Mouse (Mus musculus): Measurements from ENCODE around the gene St3gal2.
"Not testable (repeated sequence)": the region's sequence is repeated elsewhere in the genome, so short reads cannot be mapped to it uniquely, and the experiment has no call there.

The St3gal2 gene

GRCm38 (mm10) chr8:110911576-110912570 lies 7.8 kb upstream of the St3gal2 start:
- DNase-seq (ENCODE audit: low read depth, low spot score), result no peak

DNA sequence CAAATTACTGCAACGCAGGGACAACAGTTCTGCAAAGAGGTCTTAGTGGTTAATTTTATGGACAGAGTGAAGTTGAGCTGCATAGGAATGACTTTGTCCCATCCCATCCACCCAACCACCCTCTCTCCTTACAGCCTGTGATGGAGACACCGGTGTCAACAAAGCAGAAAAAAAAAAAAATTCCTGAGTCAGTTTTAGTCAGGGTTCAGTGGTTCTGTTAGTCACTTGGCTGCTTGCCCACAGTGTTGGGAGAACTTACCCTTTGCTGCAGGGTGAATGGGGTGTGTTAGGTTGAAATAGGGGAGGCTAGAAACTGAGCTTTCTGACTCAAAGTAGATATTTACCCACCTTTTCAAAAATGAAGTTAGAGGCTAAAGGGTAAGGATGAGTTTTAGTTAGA lies 2.3 kb upstream of the St3gal2 start:
- no peak for DNase-seq (ENCODE audit: low read depth, low spot score)

DNA sequence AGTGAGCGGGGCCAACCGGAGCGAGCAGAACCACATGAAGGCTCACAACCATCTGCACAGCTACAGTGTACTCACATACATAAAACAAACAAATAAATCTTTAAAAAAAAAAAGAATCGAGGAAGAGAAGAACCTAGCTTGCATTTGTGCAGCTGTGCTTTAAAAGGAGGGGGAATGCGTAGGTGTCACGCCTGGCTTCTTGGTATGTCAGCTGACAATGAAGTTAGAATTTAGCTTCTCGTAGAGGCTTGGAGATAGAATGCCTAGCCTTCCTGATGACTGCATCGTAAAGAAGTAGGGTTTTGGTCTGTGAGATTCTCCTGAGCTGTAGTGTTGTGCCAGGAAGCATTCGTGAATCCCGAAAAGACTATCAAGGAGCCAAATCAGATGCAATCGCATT lies 1.7 kb upstream of the St3gal2 start:
- DNase-seq (ENCODE audit: low read depth, low spot score), result no peak

DNA sequence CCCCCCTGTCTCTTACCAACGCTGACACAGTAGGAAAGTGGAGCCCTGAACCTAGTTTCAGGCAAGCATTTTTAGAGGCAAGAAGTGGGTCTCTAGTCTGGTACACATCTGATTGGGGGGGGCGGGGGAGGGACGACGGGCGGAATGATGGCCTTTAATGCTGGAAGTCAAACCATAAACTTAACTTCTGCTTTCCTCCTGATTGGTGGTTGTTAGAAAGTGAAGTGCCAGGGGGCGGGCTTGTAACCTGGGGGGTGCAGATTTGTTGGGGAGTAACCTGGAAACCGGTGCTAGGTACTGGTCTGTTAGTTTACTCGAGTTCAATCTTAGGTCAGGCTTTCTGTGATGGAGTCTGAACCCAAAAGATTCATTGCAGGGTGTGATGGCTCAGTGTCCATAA lies 1.3 kb upstream of the St3gal2 start:
- no peak for DNase-seq (ENCODE audit: low read depth, low spot score)

DNA sequence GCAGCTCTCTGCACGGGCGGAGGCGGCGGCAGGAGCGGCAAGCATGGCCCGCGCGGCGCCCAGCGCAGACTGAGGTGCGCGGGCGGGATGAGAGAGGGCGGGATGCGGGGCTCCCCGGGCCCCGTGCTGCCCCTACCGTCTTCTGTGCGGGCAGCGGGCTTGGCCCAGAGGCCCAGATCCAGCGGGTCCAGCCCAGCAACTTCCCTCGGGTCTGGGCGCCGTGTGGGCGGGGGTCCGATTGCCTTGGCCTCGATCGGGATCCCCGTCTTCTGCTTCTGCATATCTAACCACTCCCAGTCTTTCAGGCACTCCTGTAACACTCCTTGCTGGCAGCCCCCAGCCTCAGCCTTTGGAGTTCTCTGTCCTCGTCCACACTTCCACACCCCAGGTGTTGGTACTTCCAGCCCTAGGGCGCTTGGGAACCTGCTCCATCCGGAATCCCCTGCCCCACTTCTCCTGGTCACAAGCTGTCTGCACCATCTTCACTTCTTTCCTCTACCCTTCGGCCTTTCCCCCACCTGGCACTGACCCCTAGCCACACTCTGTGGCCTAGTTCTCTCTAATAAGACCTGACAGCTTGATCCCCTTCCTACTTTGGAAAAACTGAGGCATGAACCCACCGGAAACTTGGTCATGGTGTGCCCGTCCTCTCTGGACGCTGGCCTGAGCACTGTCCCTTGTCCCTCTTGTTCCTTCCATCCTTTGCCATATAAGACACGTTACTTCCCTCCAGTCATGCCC lies 480 bp downstream of the St3gal2 start:
- no peak for DNase-seq (ENCODE audit: low read depth, low spot score)

DNA sequence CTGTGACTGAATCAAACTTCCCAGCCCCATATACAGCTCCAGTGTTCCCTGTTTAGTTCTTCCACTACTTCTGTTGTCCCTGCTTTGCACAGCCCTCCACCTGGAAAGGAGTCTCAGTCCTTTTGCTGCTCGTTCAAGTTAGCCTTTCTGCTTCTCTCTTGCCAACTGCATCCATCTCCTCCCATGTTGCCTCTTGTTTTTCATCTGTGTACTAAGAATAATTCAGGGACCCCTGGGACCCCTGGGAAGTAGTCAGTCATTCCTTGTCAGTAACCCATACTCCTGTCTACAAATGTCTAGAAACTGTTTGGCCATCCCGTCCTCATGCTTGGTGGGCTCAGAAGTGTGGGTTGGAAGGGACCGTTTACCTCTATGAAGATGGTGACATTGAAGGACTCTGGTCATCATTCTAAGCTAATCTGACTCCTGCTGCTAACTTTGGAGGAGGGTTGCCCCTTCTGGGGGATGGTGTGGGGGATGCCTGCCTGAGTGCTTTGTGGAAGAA lies 1.1 kb downstream of the St3gal2 start:
- no peak for DNase-seq (ENCODE audit: low read depth, low spot score)

DNA sequence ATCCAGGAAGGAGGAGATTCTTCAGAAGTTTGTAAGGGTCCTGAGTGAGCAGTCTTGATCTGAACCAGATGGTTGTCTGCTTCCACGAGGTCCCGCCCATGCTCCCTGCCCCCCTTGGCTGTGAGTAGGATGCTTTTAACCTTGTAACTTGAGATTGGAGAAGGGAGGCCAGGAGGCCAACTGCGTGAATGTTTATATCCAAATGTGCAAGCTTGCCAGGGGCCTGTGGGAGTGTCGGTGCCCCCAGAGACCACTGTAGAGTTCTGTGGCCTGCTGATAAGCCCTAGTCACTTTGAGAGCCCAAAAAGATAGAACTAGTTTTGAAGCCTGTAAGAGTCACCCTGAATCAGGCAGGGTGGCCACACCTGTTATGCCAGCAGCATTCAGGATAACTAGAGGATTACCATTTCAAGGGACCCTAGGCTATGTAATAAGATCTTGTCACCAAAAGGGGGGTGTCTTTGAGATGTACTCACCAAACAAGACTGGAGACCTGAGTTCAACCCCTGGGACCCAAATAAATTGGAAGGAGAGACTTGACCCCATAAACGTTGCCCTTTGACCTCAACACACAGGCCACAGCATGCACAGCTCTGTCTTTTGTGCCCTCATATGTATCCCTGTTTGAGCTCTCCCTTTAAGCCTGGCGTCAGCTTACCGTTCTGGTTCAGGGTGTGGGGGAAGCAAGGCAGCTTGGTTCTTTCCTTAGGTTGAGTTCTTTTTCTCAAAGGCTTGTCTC lies 1.9 kb downstream of the St3gal2 start:
- no peak for DNase-seq (ENCODE audit: low read depth, low spot score)

DNA sequence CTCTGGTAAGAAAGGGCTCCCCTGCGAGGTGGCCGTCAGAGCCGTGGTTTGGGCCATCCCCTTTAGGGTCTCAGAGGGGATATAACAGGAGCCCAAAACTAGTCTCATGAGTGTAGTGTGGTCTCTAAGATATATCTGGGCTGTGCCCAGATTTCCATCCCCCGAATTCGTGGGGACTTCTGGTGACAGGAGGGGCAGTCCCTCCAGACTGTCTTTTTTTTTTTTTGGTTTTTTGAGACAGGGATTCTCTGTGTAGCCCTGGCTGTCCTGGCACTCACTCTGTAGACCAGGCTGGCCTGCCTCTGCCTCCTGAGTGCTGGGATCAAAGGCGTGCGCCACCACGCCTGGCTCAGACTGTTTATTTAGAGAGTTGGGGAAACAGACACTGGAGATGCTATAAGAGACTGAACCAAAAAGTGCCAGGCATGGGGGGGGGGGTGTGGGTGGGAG lies 6.0 kb downstream of the St3gal2 start:
- no peak for DNase-seq (ENCODE audit: low read depth, low spot score)

DNA sequence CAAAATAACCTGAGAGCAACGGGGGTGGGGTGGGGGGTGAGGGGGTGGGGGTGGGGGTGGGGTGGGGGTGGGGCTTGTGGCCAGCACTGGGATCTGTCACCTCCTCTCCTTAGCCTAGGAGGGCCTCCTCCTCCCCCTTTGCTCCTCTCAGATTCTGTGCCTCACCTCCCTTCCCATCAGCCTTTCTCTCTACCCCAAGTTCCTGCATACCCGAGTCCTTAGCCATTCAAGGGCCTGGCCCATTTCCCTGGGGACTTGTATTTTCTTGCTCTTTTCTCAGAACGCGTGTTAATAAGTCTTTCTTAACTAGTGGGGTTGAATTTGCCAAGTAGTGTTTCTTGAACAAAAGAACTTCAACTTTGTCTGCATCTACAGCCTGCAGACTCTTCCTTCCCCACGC lies 7.0 kb downstream of the St3gal2 start:
- no peak for DNase-seq (ENCODE audit: low read depth, low spot score)

GRCm38 (mm10) chr8:110928435-110928834 lies 8.7 kb downstream of the St3gal2 start:
- DNase-seq (ENCODE audit: low read depth, low spot score), result no peak

DNA sequence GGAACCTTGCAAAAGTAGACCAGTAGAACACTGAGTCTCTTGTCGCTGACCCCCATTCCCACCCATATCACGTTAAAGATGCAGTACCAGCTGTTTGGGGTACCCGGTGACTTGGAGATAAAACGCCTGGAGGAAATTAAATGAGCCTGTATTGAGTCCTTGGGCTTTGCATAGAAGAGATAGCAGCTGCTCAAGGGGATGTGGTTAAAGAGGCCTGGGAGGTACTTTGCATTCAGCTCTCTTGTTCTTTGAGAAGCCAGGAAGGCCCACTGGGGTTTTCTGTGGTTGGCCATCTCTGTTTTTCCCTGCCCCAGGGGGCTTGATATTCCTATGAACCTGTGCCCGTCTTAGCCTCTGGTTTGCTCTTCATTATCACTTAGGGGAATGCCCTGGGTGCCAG lies 9.3 kb downstream of the St3gal2 start:
- DNase-seq (ENCODE audit: low read depth, low spot score), result no peak

- DNase-seq (ENCODE audit: low read depth, low spot score), result not testable (repeated sequence)
Measured at GRCm38 (mm10) chr8:110929672-110930071, 9.9 kb downstream of the St3gal2 start.

DNA sequence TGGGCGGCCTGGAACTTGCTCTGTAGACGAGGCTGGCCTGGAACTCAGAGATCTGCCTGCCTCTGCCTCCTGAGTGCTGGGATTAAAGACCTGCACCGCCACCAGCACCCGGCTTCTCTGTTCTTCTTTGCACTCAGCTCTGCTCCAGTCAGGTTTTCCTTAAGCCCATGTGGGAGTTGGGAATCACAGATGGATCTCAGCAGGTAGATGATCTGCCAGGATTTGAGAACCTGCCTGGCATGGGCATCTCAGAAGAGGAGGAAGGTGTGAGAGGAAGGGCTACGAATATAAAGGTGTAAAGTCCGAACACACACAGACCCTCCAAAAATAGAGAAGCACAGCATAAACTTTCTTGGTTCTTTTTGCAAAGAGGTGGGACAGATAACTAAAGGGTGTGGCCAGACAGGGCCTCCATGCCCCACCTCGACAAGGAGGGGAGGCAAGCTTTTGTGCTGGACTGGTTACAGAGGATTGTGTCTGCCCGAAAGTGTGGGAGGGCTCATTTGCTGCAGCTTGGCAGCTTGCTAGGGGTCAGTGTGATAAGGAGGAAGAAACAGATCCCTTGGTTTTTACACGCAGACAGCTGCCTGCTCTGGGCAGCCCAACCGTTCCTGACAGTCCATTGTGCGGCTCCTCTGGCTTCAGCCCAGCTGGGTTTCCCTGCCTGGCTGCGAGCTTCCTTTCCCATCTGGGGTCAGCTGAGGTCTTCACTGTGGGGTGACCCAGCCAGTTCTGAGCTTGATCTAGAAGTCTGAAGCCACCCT lies 11.6 kb downstream of the St3gal2 start:
- no peak for DNase-seq (ENCODE audit: low read depth, low spot score)

GRCm38 (mm10) chr8:110932444-110932843 lies 12.7 kb downstream of the St3gal2 start:
- no peak for DNase-seq (ENCODE audit: low read depth, low spot score)

DNA sequence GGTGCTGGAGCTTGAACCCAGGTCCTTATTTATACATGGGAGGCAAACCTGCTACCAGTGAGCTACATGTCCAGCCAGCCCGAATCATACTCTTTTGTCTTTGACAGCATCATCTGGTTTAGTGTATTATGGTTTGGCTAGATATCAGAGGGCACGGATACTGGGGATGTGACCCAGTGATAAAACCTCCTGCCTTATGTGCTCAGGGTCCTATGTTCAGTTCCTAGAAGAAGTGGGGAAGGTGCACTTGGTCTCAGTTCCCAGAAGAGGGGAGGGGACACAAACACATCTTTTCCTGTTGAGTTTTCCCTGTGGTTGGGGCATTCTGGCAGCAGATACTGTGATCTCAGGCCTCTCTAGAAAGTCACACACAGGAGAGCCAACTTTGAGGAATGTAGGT lies 13.6 kb downstream of the St3gal2 start:
- no peak for DNase-seq (ENCODE audit: low read depth, low spot score)

- DNase-seq (ENCODE audit: low read depth, low spot score), result no peak
Measured at GRCm38 (mm10) chr8:110936217-110936616, 16.5 kb downstream of the St3gal2 start.

DNA sequence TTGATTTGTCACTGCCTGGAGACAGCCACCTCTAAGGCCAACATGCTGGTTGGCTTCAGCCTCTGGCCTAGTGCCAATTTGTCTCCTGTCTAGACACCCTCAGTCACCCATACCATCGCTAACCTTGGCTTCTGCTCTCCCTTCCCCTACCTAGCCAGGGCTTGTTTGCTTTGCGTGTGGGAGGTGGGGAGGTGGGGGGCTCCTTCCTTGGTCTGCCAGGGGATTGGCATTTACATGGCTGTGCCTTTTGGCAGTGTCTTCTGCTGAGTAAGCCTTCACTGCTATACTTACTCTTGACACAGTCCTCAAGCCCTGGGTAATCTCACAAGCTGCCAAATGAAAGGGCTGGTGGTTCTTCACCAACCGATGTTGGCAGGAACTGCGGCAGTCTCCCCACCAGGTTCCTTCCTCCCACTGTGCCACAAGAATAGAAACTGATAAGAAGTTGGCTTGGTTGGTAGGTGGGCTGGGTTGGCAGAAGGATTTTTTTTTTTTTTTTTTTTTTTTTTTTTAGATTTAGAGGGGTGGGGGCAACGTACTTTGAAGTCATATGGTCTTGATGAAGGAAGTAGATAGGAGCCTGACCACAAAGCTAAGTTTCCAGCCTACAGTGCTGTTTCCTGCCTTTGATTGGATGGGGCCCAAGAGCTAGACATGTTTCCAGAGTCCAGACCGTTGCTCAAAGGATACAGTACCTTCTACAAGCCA lies 19.3 kb downstream of the St3gal2 start:
- no peak for DNase-seq (ENCODE audit: low read depth, low spot score)

GRCm38 (mm10) chr8:110940682-110941452 lies 21.1 kb downstream of the St3gal2 start:
- no peak for DNase-seq (ENCODE audit: low read depth, low spot score)

GRCm38 (mm10) chr8:110941453-110941948 lies 21.8 kb downstream of the St3gal2 start:
- no peak for DNase-seq (ENCODE audit: low read depth, low spot score)
